30 mouse cellular contexts compared by ENCODE assay signal in the genomic region with DNA sequence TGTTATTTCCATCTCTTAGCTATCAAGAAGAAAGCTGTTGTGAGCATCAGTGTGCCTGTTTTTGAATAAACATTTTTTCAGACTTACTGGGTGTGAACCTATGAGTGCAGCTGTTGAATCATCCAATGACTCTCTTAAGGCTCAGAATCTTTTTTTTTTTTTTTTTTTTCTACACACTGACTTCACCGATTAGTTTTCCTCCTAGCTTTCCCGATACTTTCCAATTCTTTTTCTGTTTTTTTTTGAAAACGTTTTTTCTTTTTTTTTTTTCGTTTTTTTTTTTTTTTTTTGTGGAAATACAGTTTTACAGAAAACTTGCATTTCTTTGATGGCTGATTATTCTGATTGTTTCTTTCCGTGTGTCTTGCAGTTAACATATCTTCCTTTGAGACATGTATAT.
"Had no signal": no experiment of that assay in that cellular context is flagged by ENCODE, and none has a peak within 500 bp of the region (broad histone marks: within the 10 kb centered on the region; RNA-seq: fewer than 3 reads in every experiment).

No protein-coding gene starts in this region.

- H3K9ac ChIP-seq: limb, embryonic 12.5 days; limb, embryonic 13.5 days; limb, embryonic 15.5 days; liver, embryonic 12.5 days; liver, embryonic 13.5 days; liver, embryonic 14.5 days; liver, embryonic 15.5 days; liver, postnatal 0 days; lung, embryonic 14.5 days; lung, embryonic 15.5 days; midbrain, embryonic 12.5 days; midbrain, embryonic 13.5 days; midbrain, embryonic 15.5 days; neural tube, embryonic 12.5 days had no signal

- DNase-seq: left cerebral cortex, postnatal 4 days; liver; liver, embryonic 13.5 days; liver, postnatal 0 days; lung, adult 18-20 months; lung, adult 2 months; lung, embryonic 14.5 days; lung, postnatal 10 days; lung, postnatal 14 days; lung, postnatal 36 days; lung, postnatal 4 days; midbrain, embryonic 14.5 days had no signal

- H3K27ac ChIP-seq: left cerebral cortex, adult 2 months; limb, embryonic 10.5 days; limb, embryonic 12.5 days; limb, embryonic 13.5 days; limb, embryonic 15.5 days; liver, embryonic 12.5 days; liver, embryonic 13.5 days; liver, embryonic 14.5 days; liver, embryonic 15.5 days; lung, embryonic 15.5 days; macrophage; midbrain, embryonic 12.5 days; midbrain, embryonic 13.5 days; midbrain, embryonic 15.5 days; neural tube, embryonic 12.5 days had no signal

- H3K27me3 ChIP-seq: limb, embryonic 12.5 days; limb, embryonic 13.5 days; limb, embryonic 15.5 days; liver, embryonic 12.5 days; liver, embryonic 13.5 days; liver, embryonic 15.5 days; lung, embryonic 15.5 days; megakaryocyte, embryonic 14.5 days; midbrain, embryonic 12.5 days; midbrain, embryonic 13.5 days; midbrain, embryonic 15.5 days; neural tube, embryonic 12.5 days had no signal

- H3K36me3 ChIP-seq: limb, embryonic 10.5 days; limb, embryonic 12.5 days; limb, embryonic 13.5 days; limb, embryonic 15.5 days; lung, embryonic 15.5 days; midbrain, embryonic 12.5 days; midbrain, embryonic 13.5 days; midbrain, embryonic 15.5 days; neural tube, embryonic 12.5 days had no signal

- H3K4me1 ChIP-seq: limb, embryonic 10.5 days; limb, embryonic 12.5 days; limb, embryonic 13.5 days; limb, embryonic 15.5 days; liver, embryonic 12.5 days; liver, embryonic 13.5 days; liver, embryonic 15.5 days; lung, embryonic 15.5 days; midbrain, embryonic 12.5 days; midbrain, embryonic 13.5 days; midbrain, embryonic 15.5 days; neural tube, embryonic 12.5 days had no signal

- H3K9me3 ChIP-seq: limb, embryonic 10.5 days; limb, embryonic 13.5 days; limb, embryonic 15.5 days; liver, embryonic 13.5 days; liver, embryonic 15.5 days; lung, embryonic 15.5 days; midbrain, embryonic 12.5 days; midbrain, embryonic 13.5 days; midbrain, embryonic 15.5 days; neural tube, embryonic 12.5 days had no signal

- H3K4me3 ChIP-seq: left cerebral cortex, adult 2 months; limb, embryonic 10.5 days; limb, embryonic 12.5 days; limb, embryonic 13.5 days; limb, embryonic 15.5 days; liver, embryonic 12.5 days; liver, embryonic 13.5 days; liver, embryonic 15.5 days; lung, embryonic 15.5 days; megakaryocyte, embryonic 14.5 days; midbrain, embryonic 12.5 days; midbrain, embryonic 13.5 days; midbrain, embryonic 15.5 days; myocyte; neural tube, embryonic 12.5 days had no signal

- H3K4me2 ChIP-seq: limb, embryonic 12.5 days; limb, embryonic 13.5 days; limb, embryonic 15.5 days; liver, embryonic 11.5 days; liver, embryonic 12.5 days; liver, embryonic 13.5 days; liver, embryonic 15.5 days; lung, embryonic 14.5 days; lung, embryonic 15.5 days; midbrain, embryonic 11.5 days; midbrain, embryonic 12.5 days; midbrain, embryonic 13.5 days; midbrain, embryonic 15.5 days; neural tube, embryonic 12.5 days had no signal
